In the genomic region with DNA sequence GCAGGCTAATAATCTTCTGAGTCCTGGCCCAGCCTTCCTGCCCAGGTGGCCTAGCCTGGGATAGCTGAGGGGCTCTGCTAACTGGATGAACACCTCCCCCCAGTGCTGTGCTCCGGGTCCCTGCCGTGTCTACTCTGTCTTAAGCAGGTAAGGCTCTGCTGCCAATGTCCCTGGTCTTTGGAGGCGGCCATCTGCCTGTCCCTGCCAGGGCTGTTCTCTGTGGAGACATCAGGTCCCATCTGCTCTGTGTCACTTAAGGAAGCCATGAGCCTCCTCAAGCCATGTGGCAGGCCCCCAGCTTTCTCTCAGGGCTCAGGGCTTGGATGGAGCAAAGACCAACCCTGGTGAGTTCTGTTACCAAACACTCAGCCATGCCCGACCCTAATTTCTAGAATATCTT, we compare ENCODE assay signal across 20 mouse cellular contexts. TPM values are rescaled to one million over a fixed set of nuclear protein-coding genes. Genes with fewer than 3 reads are reported as not detected.
DNase-seq lines count a peak whose midpoint lies in the region; ATAC-seq and TF ChIP-seq lines count a peak whose summit lies in the region.
"Had no signal": no experiment of that assay in that cellular context is flagged by ENCODE, and none has a peak within 500 bp of the region (broad histone marks: within the 10 kb centered on the region; RNA-seq: fewer than 3 reads in every experiment).

No protein-coding gene starts in this region.

- H3K9ac ChIP-seq in stomach, postnatal 0 days (ENCODE audit: low read length), result no peak overlapping the region
- H3K9ac ChIP-seq: forebrain, embryonic 13.5 days; forebrain, postnatal 0 days; heart, embryonic 13.5 days; hindbrain, embryonic 13.5 days; intestine, embryonic 15.5 days had no signal

- H3K27me3 ChIP-seq in stomach, postnatal 0 days (ENCODE audit: control insufficient read depth, insufficient read depth, low read length), result peaks cover 7% of the 10 kb centered on the region; the same call in 1 of the 2 replicates

- no peaks in the 10 kb centered on the region for H3K36me3 ChIP-seq in stomach, postnatal 0 days (ENCODE audit: control insufficient read depth, insufficient read depth, low read length)
- H3K36me3 ChIP-seq: embryonic facial prominence, embryonic 10.5 days; heart, embryonic 13.5 days; intestine, embryonic 15.5 days had no signal

- no peak overlapping the region for H3K4me2 ChIP-seq in stomach, postnatal 0 days (replicated peaks; ENCODE audit: low read depth)
- H3K4me2 ChIP-seq: forebrain, embryonic 13.5 days; heart, embryonic 13.5 days; hindbrain, embryonic 13.5 days; intestine, embryonic 15.5 days had no signal

- H3K4me3 ChIP-seq in stomach, postnatal 0 days (ENCODE audit: low read depth, low read length), result no peak overlapping the region
- H3K4me3 ChIP-seq: embryonic facial prominence, embryonic 10.5 days; forebrain, embryonic 13.5 days; heart, embryonic 13.5 days; hindbrain, embryonic 13.5 days; intestine, embryonic 15.5 days had no signal

- no peak for TF ChIP-seq EP300 in stomach, postnatal 0 days (optimal IDR thresholded peaks at IDR 0.05)

- peak; percentile 64 for DNase-seq in left cerebral cortex, postnatal 4 days
- no peak for DNase-seq in left cerebral cortex, postnatal 10 days (ENCODE audit: extremely low spot score in 1 of 2, low spot score in 2 of 2)
- DNase-seq in cerebellum, adult 18-20 months, result peak; percentile 80 to 88
- DNase-seq in cerebellum, adult 9-11 months, result peak; percentile 93
- peak; percentile 77 to 78 for DNase-seq in cerebellum, postnatal 36 days
- no peak for DNase-seq in heart, postnatal 10 days
- no peak for DNase-seq in embryo, embryonic 10 days (ENCODE audit: low spot score)
- no peak for DNase-seq in stomach, postnatal 0 days (ENCODE audit: low spot score)
- DNase-seq: adrenal gland, postnatal 14 days; forebrain, postnatal 0 days; gastrocnemius, postnatal 14 days; heart, postnatal 4 days; kidney, adult 8-10 months had no signal

- no peak for TF ChIP-seq CTCF in stomach, postnatal 0 days (IDR thresholded peaks at IDR 0.05; ENCODE audit: low read depth)

- WGBS in stomach, postnatal 0 days, result 85% methylated on average over 4 of the region's 4 CpGs

- no peak for ATAC-seq in stomach, postnatal 0 days (ENCODE audit: low FRiP score, low TSS enrichment)
- ATAC-seq: activated CD4-positive, CD25-positive, alpha-beta regulatory T cell, adult 4 months; forebrain, embryonic 13.5 days; forebrain, postnatal 0 days; intestine, embryonic 15.5 days; Patski had no signal

- H3K9me3 ChIP-seq in stomach, postnatal 0 days (ENCODE audit: control insufficient read depth, low read length), result no peaks in the 10 kb centered on the region
- H3K9me3 ChIP-seq: embryonic facial prominence, embryonic 10.5 days; forebrain, embryonic 13.5 days; heart, embryonic 13.5 days; hindbrain, embryonic 13.5 days; intestine, embryonic 15.5 days had no signal

- intact Hi-C loops in left cerebral cortex, postnatal 4 days (cut with DNase I), result no loop called here
- intact Hi-C loops in left cerebral cortex, postnatal 10 days (cut with DNase I), result no loop called here
- intact Hi-C loops in heart, postnatal 10 days (cut with DNase I), result no loop called here

- H3K27ac ChIP-seq in stomach, postnatal 0 days (replicated peaks), result no peak overlapping the region
- H3K27ac ChIP-seq: embryonic facial prominence, embryonic 10.5 days; forebrain, embryonic 13.5 days; heart, embryonic 13.5 days; hindbrain, embryonic 13.5 days; intestine, embryonic 15.5 days had no signal

- no peaks in the 10 kb centered on the region for H3K4me1 ChIP-seq in stomach, postnatal 0 days (replicated peaks; ENCODE audit: control insufficient read depth, insufficient read depth)
- H3K4me1 ChIP-seq: heart, embryonic 13.5 days had no signal

RNA-seq across cellular contexts. Expression of a gene that starts 19.5 kb away (rescaled TPM):
- total RNA-seq in left cerebral cortex, postnatal 4 days (2021), result 10 to 100 TPM; 67.4 to 74.9 TPM
- 10 to 100 TPM; 83.2 to 87.1 TPM for total RNA-seq in left cerebral cortex, postnatal 10 days (2021)
- total RNA-seq in heart, postnatal 10 days (2021), result 1 to 10 TPM in 1 of 2 experiments, under 1 TPM in 1; 0.74 to 1.1 TPM
- 3.2 and 4.2 TPM in 2 replicates for polyA plus RNA-seq in stomach, postnatal 0 days (2015; fragmentation: Nextera tagmentation; extraction: Ambion mirVana)
- polyA plus RNA-seq: activated CD4-positive, CD25-positive, alpha-beta regulatory T cell, adult 4 months had no signal

Comparison
In these comparisons a context has a peak if more than half of its experiments do, and no peak if none do; other contexts are left out.
1. DNase-seq: peak in left cerebral cortex, postnatal 4 days (single experiment), cerebellum, adult 18-20 months (2 of 2), cerebellum, adult 9-11 months (single experiment) and cerebellum, postnatal 36 days (2 of 2); none in left cerebral cortex, postnatal 10 days (0 of 2), heart, postnatal 10 days (0 of 2), embryo, embryonic 10 days (single experiment) and stomach, postnatal 0 days (single experiment).
2. RNA of a gene that starts 19.5 kb away (total RNA-seq): 83.2 to 87.1 TPM in left cerebral cortex, postnatal 10 days and 67.4 to 74.9 TPM in left cerebral cortex, postnatal 4 days; 0.74 to 1.1 TPM in heart, postnatal 10 days; every median in the first group is over 10 times any median in the second.